Mouse (Mus musculus): Measurements from ENCODE around the gene Ppa2. TPM values are rescaled to one million over a fixed set of nuclear protein-coding genes. Genes with fewer than 3 reads are reported as not detected.

Gene Ppa2
- total and polyA plus RNA-seq, 3 experiments: 33.6 to 36.3 TPM; not detected in 1

- peaks cover 0 to 11% of the 10 kb centered on the region in 2 experiments; a peak in 2 of 4 replicates for H3K36me3 ChIP-seq (ENCODE audit: control insufficient read depth in 1 of 2, insufficient read depth in 2 of 2, low read length in 2 of 2)
- no peak overlapping the region for H3K27ac ChIP-seq (ENCODE audit: control insufficient read depth, low read depth, low read length)
- H3K27me3 ChIP-seq (ENCODE audit: control insufficient read depth in 1 of 2, insufficient read depth in 2 of 2, low read length in 2 of 2): no peaks in the 10 kb centered on the region
- H3K9me3 ChIP-seq (replicated peaks; ENCODE audit: insufficient read depth, low read length): no peaks in the 10 kb centered on the region
- DNase-seq (ENCODE audit: low read depth, low spot score): no peak
- H3K9ac ChIP-seq (ENCODE audit: control insufficient read depth, low read depth, low read length, poor library complexity, severe bottlenecking): no peak overlapping the region
- peaks cover 0 to 22% of the 10 kb centered on the region in 2 experiments; a peak in 2 of 4 replicates for H3K4me1 ChIP-seq (ENCODE audit: control insufficient read depth in 1 of 2, insufficient read depth in 2 of 2, low read length in 2 of 2)
- TF ChIP-seq BHLHE40 (IDR thresholded peaks at IDR 0.05; ENCODE audit: borderline replicate concordance, low read depth, low read length) (no peak), MYB (IDR thresholded peaks at IDR 0.05; ENCODE audit: low read depth, low read length) (no peak), CHD2 (IDR thresholded peaks at IDR 0.05; ENCODE audit: low read length) (no peak), RCOR1 (IDR thresholded peaks at IDR 0.05; ENCODE audit: low read depth, low read length) (no peak), USF2 (IDR thresholded peaks at IDR 0.05; ENCODE audit: borderline replicate concordance in 1 of 2, insufficient read depth in 1 of 2, low read depth in 1 of 2, low read length in 2 of 2) (no peak), UBTF (IDR thresholded peaks at IDR 0.05; ENCODE audit: borderline replicate concordance, insufficient read depth, low read depth, low read length) (no peak), NELFE (IDR thresholded peaks at IDR 0.05; ENCODE audit: low read depth, low read length) (no peak), MXI1 (IDR thresholded peaks at IDR 0.05; ENCODE audit: low read depth, low read length) (no peak), HCFC1 (IDR thresholded peaks at IDR 0.05; ENCODE audit: low read depth, low read length) (no peak), ETS1 (IDR thresholded peaks at IDR 0.05; ENCODE audit: low read depth, low read length) (no peak), CHD1 (IDR thresholded peaks at IDR 0.05; ENCODE audit: low read depth, low read length) (no peak), ELF1 (IDR thresholded peaks at IDR 0.05; ENCODE audit: low read depth, low read length) (no peak), USF1 (IDR thresholded peaks at IDR 0.05; ENCODE audit: low read depth, low read length) (no peak), ZMIZ1 (IDR thresholded peaks at IDR 0.05; ENCODE audit: low read depth, low read length) (no peak), ZNF384 (IDR thresholded peaks at IDR 0.05; ENCODE audit: low read depth, low read length) (no peak), SIN3A (IDR thresholded peaks at IDR 0.05; ENCODE audit: low read length) (no peak), TAL1 (IDR thresholded peaks at IDR 0.05; ENCODE audit: low read length) (no peak), POLR2AphosphoS5 (IDR thresholded peaks at IDR 0.05; ENCODE audit: borderline replicate concordance, low read depth, low read length) (no peak), GABPA (IDR thresholded peaks at IDR 0.05; ENCODE audit: low read depth, low read length) (no peak)
- peaks cover 8% of the 10 kb centered on the region for H3K79me2 ChIP-seq (ENCODE audit: control insufficient read depth, insufficient read depth, low read length, poor library complexity)
- no peak overlapping the region for H3K4me3 ChIP-seq (ENCODE audit: control insufficient read depth in 1 of 2, insufficient read depth in 1 of 2, low read depth in 2 of 2, low read length in 2 of 2)
Observed at GRCm38 (mm10) chr3:133309359-133309758, 551 bp upstream of the Ppa2 start.

- TF ChIP-seq JUND (IDR thresholded peaks at IDR 0.05; ENCODE audit: low read depth, low read length) (no peak), CTCF (IDR thresholded peaks at IDR 0.05 in 2 of 3, conservative IDR thresholded peaks at IDR 0.05 in 1 of 3; ENCODE audit: control insufficient read depth in 1 of 3, insufficient read depth in 1 of 3, low read depth in 2 of 3, low read length in 3 of 3, poor library complexity in 1 of 3, severe bottlenecking in 1 of 3) (no peak), TBP (IDR thresholded peaks at IDR 0.05; ENCODE audit: low read depth, low read length) (0 out of 2 replicates have a peak, but pooled peaks have one; percentile 14), NRF1 (IDR thresholded peaks at IDR 0.05; ENCODE audit: insufficient read depth, low read depth, low read length, poor library complexity, severe bottlenecking) (no peak), TAL1 (IDR thresholded peaks at IDR 0.05; ENCODE audit: low read length) (no peak), RCOR1 (IDR thresholded peaks at IDR 0.05; ENCODE audit: low read depth, low read length) (no peak), MAZ (IDR thresholded peaks at IDR 0.05; ENCODE audit: low read depth, low read length) (no peak), POLR2AphosphoS2 (IDR thresholded peaks at IDR 0.05; ENCODE audit: low read length) (no peak), ZKSCAN1 (IDR thresholded peaks at IDR 0.05; ENCODE audit: low read depth, low read length) (no peak), SIN3A (IDR thresholded peaks at IDR 0.05; ENCODE audit: low read length) (0 out of 2 replicates have a peak, but pooled peaks have one; percentile 4), BHLHE40 (IDR thresholded peaks at IDR 0.05; ENCODE audit: borderline replicate concordance, low read depth, low read length) (no peak), ELF1 (IDR thresholded peaks at IDR 0.05; ENCODE audit: low read depth, low read length) (no peak), POLR2AphosphoS5 (IDR thresholded peaks at IDR 0.05; ENCODE audit: borderline replicate concordance, low read depth, low read length) (no peak), CHD1 (IDR thresholded peaks at IDR 0.05; ENCODE audit: low read depth, low read length) (no peak), HCFC1 (IDR thresholded peaks at IDR 0.05; ENCODE audit: low read depth, low read length) (0 out of 2 replicates have a peak, but pooled peaks have one; percentile 0), ZMIZ1 (IDR thresholded peaks at IDR 0.05; ENCODE audit: low read depth, low read length) (no peak), RAD21 (IDR thresholded peaks at IDR 0.05; ENCODE audit: low read depth, low read length) (no peak)
- H3K9me3 ChIP-seq (replicated peaks; ENCODE audit: insufficient read depth, low read length): no peaks in the 10 kb centered on the region
- H3K9ac ChIP-seq (ENCODE audit: control insufficient read depth, low read depth, low read length, poor library complexity, severe bottlenecking): peak overlapping the region; percentile 94
- H3K36me3 ChIP-seq (ENCODE audit: control insufficient read depth in 1 of 2, insufficient read depth in 2 of 2, low read length in 2 of 2): peaks cover 0 to 13% of the 10 kb centered on the region in 2 experiments; a peak in 2 of 4 replicates
- H3K79me2 ChIP-seq (ENCODE audit: control insufficient read depth, insufficient read depth, low read length, poor library complexity): peaks cover 8% of the 10 kb centered on the region
- peak overlapping the region; percentile 89 to 97 for H3K4me3 ChIP-seq (ENCODE audit: control insufficient read depth in 1 of 2, insufficient read depth in 1 of 2, low read depth in 2 of 2, low read length in 2 of 2)
- no peaks in the 10 kb centered on the region for H3K27me3 ChIP-seq (ENCODE audit: control insufficient read depth in 1 of 2, insufficient read depth in 2 of 2, low read length in 2 of 2)
- peaks cover 0 to 22% of the 10 kb centered on the region in 2 experiments; a peak in 2 of 4 replicates for H3K4me1 ChIP-seq (ENCODE audit: control insufficient read depth in 1 of 2, insufficient read depth in 2 of 2, low read length in 2 of 2)
- no peak for DNase-seq (ENCODE audit: low read depth, low spot score)
- peak overlapping the region; percentile 96 for H3K27ac ChIP-seq (ENCODE audit: control insufficient read depth, low read depth, low read length)
Observed at GRCm38 (mm10) chr3:133310809-133311179, 884 bp downstream of the Ppa2 start.

Measured in MEL (cell line).